Mouse (Mus musculus): Measurements from ENCODE around the gene Mrps18a. TPM values are rescaled to one million over a fixed set of nuclear protein-coding genes. Genes with fewer than 3 reads are reported as not detected.

Gene Mrps18a
- total RNA-seq, 2 experiments from 2014 or later: 131 to 140 TPM

DNA sequence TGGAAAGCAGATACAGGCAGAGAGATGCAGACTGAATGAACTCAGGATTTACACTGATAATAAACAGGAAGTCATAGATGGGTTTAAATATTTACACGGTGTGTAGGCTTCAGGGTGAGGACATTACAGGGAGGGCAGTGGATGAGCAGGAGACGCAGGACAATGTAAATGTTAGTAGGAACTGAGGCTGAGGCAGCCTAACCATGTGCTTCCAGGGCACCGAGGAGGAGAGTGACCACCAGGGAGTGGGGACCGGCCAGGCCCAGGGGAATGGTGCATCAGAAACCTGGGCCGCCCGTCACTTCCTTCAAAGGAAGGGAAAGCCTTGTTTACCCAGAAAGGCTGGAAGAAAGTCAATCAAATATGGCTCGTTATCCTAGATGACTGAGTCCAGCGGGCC is 12.3 kb upstream of the Mrps18a start:
- intact Hi-C loops (cut with DNase I): no loop called here
- DNase-seq: no peak

DNA sequence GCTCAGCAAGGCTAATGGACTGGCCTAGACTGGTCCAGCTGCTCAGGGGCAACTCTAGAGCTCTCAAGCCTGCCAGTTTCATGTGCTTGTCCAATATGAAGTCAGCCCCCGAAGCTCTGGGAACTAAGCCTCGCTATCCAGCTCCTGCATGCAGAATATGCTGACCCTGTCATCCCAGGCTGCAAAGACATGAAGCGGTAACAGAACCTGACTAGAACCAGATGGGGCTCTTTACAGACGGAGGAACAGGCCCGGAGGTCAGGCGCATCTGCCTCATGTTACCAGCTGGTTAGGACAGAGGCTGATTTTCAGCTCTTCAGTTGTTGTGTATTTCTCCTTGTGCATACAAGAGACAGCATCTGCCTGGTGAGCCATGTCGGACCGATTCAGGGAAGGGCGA is 8.9 kb upstream of the Mrps18a start:
- no peak for DNase-seq
- intact Hi-C loops (cut with DNase I): no loop called here

DNA sequence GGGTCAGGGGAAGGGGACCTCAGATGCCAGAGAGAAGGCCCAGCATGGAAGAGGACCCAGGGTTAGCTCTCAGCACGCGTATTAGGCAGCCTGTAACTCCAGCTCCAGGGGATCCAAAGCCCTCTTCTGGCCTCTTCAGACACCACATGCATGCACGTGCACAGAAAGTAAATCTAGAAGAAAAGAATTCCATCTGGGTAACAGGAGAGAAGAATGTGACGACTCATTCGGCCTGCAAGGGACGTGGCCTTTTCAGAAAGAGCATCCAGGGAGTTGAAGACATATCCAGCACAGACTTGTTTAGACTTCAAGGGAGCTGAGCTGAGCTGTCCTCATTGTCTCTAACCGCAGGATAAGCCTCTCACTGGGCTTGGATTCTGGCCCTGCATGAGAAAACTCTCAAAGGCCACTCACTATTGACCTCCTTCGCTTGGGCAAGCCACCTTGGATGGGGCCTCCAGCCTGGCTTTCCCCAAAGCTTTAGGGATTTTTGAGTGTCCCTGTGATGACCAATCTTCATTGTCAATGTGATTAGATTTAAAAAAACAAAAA is 8.1 kb upstream of the Mrps18a start:
- no peak for DNase-seq
- intact Hi-C loops (cut with DNase I): no loop called here

DNA sequence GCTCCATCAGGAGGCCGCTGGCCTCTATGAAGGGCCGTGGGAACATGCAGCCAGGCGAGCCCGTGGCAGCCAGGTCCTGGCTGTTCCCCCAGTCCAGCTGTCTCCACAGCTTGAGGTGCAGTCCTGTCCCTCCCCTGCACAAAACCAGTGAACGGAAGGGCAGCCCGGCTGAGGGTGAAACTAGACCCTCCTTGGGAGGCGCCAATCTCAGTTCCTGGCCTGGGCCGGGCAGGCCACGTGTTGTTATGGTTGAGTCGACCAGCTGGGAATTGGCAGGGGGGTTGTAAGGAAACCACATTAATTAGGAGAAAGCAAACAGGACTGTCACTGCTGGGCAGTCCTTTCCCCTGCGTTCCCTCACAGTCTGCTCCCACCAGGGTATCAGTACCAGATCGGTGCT is 6.3 kb upstream of the Mrps18a start:
- intact Hi-C loops (cut with DNase I): no loop called here
- DNase-seq: peak; percentile 58 to 60

DNA sequence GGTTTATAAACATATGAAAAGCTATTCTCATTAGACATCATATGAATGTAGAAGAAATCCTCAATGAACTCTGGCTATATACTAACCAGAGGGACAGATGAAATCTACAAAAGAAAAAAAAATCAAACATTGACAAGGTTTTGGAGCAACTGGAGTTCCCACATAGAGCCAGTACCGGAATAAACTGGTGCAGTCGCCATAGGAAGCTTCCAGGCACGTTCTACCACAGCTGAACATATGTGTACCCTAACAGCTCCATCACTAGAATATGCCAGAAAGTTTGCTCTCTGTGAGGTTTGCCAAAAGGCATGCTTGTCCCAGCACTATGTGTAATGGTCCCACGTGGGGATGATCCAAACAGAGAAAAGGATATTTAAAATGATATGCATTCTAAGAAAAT is 2.5 kb upstream of the Mrps18a start:
- DNase-seq: no peak
- intact Hi-C loops (cut with DNase I): no loop called here

DNA sequence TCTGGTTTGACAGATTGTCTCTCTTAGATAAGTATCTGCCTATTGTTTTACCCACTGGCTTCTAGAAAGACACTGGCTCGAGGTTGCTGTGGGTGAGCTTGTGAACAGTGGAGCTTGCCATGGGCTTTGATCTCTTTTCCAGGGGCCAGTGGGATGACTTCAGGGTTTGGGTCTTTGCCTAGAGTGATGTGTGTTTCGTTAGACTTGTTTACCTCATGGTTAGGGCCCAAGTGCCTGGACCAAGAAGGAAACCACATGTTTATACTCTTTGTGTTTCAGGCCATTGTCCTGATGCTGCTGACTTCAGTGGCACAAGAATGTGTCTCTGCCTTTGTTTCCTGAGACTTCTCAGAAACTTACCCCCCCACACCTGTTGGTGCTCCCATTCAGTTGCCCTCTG is 4.7 kb downstream of the Mrps18a start:
- intact Hi-C loops (cut with DNase I): no loop called here
- DNase-seq: peak in 1 of 2 experiments; percentile 5

DNA sequence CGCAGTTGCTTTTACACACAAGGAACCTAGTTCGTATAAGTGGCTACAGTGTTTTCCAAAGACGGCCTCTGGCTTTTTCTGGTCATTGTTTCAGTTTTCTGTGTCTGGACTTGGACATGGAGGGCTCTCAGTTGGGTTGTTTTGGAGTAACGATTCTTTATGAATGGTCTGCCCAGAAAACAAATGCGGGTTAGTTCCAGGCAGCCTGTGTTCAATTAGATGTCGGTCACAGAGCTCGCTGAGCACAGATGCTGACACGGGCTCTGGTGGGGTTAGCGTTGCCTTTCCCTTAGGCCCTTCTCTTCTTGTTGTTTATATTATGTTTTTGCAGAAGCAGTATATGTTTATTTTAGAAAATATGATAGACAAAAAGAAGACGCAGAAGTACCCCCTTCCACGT is 5.4 kb downstream of the Mrps18a start:
- intact Hi-C loops (cut with DNase I): no loop called here
- DNase-seq: no peak

DNA sequence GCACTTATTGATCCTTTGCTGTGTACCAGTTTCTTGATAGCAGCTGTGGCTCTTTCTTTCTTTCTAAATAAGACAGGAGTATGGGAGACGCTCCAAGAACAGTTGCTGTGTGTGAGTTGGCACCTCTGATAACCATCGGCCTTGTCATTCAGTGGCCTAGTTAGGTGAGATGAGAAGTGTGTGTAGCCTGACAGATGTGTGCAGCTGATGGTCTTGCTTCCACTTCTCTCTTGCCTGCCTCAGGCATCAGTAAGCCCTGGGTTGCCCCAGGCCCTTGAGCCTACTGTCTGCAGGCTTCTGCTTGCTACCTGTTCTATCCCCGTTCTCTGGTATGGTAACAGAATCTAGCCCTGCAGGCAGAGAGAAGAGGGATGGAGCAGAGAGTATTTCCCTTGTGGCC is 6.1 kb downstream of the Mrps18a start:
- DNase-seq: peak in 1 of 2 experiments; percentile 2
- intact Hi-C loops (cut with DNase I): no loop called here

DNA sequence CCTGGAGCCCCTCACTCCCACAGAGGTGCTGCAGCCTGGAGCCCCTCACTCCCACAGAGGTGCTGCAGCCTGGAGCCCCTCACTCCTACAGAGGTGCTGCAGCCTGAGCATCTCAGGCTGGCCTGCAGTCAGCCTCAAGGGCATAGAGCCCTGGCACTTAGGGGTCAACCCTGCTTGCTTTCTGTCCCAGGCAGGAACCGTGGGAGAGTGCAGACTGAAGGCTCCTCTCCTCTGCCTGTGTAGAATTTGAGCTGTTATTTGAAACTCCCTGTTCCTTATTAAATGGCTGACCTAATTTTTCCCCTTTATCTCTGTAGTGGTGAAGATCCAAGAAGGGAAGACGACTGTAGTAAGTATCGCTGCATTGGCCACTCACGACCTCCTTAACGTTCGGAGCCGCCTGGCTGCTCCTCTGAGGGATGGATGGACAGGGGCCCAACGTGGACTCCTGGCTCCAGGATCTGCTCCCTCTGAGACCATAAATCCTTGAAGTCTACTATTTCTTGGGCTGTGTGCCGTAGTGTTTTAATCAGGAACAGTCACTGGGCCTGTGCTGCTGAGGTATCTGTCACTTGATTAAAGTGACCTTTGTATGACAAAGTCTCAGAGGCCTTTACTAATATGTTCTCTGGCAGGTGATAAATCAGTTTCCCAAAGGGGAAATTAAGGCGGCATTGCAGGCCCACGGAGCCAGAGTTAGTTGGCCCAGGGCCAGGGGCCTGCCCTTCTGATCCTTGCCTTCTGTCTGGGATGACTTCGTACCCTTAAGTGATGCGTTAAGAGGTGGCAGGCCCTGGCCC is 7.0 kb downstream of the Mrps18a start:
- peak in 1 of 2 experiments; percentile 21 for DNase-seq
- intact Hi-C loops (cut with DNase I): no loop called here

DNA sequence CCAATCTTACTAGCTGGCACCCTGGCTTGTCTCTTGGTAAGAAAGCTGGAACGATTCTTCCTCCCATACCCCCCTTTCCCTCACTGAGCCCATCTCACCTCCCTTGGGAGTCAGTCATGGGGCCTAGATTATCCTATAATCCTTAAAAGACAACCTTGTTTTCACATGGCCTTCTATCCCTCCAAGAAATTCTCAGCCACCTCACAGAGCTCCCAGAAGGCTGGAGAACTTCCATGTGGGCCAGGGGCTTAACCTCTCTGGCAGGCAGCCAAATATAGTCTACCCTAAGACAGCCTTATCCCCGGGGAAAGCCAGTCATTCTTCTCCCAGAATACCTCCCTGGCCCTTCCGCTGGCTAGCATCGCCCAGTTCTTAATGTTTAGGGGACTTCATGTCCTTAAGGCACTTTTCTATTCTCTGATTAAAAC is 7.7 kb downstream of the Mrps18a start:
- intact Hi-C loops (cut with DNase I): no loop called here
- DNase-seq: peak in 1 of 2 experiments; percentile 4

DNA sequence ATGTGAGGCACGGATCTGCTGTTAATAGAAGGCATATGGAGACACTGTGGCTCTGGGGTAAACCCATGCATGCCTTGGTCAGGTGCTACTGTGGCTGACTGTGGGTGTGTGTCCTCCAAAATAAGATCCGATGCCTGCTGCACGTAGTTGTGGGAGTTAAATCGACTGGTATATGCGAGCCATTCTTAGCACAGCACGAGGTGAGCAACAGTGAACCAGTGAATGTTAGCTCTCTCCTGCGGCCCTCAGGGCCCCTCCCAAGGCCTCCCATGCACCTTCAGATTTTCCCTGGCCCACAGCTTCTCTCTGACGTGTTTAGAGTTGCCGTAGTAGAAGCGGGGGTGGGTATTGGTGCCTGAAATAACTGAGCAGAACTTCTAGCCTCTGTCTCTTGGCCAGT is 8.9 kb downstream of the Mrps18a start:
- intact Hi-C loops (cut with DNase I): no loop called here
- DNase-seq: no peak

DNA sequence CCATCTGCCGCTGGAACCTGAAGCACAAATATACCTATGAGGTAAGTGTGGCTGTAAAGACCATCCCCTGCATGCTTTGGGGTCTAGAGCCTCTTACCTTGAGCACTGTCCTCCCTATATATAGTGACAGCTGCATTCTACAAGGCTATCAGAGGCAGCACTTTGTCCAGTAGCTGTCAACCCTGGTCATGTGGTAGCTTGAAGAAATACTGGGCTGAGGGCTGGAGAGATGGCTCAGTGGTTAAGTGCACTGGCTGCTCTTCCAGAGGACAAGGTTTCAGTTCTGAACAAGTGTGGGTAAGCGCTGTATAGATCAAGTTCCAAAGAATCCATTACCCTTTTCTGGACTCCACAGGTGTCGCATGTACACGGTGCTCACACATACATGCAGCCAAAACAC is 12.0 kb downstream of the Mrps18a start:
- intact Hi-C loops (cut with DNase I): no loop called here
- DNase-seq: no peak

DNA sequence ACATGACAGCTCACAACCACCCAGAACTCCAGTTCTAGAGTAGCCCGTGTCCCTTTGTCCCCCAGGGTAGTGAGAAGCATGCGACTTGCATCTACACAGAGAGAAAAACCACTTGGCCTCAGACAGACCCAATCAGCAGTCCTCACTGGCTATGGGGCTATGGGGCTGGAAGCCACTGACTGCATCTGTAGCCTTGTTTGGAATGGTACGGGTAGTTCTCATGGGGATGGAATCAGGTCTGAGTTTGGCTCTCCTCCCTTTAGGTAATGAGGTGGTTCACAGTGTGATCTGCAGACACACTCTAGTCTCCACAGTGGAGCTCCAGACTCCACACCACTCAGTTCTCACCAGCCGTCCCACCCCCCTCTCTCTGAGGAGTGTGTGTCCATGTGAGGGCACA is 12.5 kb downstream of the Mrps18a start:
- no peak for DNase-seq
- intact Hi-C loops (cut with DNase I): no loop called here

DNA sequence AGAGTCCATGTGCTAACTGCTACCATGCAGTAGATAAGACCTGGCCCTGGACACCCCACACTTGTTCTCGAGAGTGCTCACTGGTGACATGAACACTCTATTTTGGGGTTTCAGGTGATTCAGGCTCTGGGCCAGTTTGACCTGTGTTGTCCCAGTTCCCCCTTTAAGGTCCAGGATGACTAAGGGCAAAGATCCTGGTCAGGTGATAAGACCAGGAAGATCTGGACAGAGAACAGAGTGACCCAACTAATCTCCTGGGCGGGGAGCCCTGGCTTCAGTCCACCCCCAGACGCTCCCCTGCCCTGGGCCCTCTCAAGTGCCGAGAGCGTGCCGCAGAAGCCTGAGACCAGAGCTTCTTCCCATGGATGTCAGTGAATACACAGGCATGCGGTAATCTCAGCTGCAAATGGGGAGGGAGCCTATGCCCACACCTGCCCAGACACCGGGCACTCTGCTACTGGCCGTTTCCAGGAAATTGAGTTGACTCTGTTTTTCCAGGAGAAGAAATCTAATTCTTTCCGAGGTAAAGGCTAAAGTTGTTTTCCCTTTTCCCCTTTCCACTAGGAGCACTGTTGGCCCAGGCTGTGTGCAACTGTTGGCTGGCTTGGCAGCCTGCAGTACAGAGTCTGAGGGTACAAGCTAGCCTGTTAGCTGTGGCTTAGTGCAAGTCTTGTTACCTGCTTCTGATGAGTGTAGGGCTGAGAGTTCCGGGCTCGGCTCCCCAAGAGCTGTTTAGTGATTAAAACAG is 13.3 kb downstream of the Mrps18a start:
- DNase-seq: peak; percentile 40 to 58
- intact Hi-C loops (cut with DNase I): no loop called here

DNA sequence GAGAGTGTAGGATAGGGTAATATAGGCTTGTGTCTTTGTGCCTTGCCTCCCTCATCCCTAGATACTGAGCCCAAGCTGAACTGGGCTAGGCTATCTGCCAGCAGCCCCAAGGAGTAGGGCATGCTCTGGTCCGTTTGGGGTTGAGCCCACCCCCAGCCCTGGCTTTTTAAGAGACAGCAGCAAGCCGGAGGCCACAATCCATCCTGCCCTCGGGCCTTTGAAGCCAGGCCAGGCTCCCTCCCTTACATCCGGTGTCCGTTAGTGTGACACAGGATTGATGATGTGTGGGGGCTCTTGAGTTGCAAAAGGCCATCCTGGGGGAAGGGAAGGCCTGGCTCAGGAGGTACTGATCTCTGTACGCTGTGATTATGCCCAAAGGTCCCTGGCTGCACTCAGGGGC is 15.8 kb downstream of the Mrps18a start:
- intact Hi-C loops (cut with DNase I): no loop called here
- DNase-seq: no peak

DNA sequence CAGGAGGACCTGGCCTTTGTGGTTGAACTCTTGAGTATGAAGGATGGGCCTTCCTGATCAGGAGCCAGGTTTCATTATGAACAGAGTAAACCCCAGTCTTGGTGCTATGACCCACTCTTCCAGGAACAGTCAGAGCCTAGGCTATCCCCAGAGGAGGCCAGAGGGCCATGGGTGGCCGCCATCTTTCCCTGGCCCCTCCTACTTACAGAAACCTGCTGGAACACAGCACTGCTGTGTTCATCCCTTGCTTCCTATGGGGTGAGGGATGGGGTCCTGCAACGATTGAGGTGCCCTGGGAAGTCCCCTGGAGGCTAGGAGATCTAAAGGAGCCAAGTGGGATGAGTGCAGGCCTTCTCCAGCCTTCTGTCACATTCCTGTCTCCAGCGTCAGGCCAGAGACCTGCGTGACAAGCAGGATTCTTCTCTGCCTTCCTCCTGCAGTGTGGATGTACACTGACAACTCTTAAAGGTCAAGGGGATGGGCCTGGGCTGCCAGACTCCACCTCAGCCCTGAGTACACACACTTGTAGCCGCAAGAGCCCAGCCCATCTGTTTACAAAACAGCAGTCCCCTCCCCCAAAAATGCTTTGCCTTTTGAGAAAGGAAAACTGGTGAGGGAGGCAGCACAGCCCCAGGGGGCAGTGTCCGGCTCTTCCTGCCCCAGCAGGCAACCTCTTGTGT is 17.2 kb downstream of the Mrps18a start:
- no peak for DNase-seq
- intact Hi-C loops (cut with DNase I): no loop called here

DNA sequence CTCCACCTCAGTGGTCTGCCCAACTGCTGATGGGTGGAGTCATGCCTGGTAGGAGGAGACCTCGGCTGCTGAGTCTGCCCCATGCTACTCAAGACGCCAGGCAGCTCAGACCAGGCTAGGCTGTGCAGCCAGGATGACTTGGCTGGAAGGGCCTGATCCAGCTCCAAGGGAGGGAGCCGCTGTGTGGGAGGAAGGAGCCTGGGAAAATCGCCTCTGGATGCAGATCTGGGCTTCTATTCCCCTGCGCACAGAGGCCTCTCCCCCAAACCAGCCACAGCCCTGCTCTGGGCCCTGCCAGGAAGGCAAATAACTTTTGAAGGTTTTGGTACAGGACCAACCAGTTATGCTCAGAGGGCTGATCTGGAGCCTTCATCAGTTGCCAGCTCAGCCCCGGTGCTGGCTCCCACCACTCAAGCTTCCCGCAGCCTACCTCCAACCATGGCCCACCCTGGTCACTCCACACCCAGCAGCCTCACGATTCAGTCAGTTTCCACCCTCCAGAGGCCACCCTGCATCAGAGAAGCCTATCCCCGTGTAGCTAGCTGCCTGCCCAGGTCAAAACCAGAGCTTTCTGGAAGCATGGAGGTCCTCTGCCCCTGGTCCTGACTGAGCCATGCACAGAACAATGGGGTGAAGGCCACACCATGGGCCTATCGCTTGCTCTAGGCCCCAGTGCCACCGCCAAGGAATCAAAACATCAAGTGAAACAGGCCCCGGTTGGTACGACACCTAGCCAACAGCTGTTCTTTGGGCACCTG is 19.1 kb downstream of the Mrps18a start:
- DNase-seq: peak; percentile 62 to 68
- intact Hi-C loops (cut with DNase I): loop anchor here (5.0 kb wide), 1 partner anchor 283 kb away; no protein-coding TSS in a partner anchor

DNA sequence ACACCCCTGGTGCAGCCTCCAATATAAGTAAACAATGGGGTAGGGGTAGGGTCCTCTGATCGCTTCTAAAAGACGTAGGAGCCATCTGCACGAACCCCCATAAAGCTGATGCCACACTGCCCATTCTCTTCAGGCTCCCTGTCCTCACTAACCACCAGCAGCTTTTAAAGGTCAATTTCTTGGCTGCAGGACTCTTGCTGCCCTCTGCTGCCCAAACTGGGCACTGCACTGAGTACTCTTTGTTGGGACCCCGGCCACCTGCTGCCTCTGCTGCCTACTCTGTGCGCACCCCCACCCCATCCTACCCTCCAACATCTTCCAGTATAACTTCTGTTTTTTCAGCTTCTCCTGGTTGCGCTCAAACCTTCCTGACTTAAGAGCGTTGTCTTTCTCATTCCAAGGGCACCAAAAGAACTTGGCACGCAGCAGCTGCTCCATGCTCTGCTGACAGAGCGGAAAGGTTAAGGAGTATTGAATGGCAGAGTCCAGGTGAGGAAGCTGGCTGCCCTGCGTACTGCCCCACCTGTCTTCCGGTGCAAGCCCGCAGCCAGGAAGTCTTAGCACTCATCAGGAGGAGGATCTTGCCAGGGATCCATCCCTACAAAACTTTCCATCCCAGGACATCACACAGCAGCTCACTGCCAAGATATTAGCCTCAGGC is 21.4 kb downstream of the Mrps18a start:
- intact Hi-C loops (cut with DNase I): loop anchor here (1.0 to 5.0 kb wide), 3 partner anchors 91 to 401 kb away; no protein-coding TSS in a partner anchor
- peak; percentile 81 to 90 for DNase-seq

DNA sequence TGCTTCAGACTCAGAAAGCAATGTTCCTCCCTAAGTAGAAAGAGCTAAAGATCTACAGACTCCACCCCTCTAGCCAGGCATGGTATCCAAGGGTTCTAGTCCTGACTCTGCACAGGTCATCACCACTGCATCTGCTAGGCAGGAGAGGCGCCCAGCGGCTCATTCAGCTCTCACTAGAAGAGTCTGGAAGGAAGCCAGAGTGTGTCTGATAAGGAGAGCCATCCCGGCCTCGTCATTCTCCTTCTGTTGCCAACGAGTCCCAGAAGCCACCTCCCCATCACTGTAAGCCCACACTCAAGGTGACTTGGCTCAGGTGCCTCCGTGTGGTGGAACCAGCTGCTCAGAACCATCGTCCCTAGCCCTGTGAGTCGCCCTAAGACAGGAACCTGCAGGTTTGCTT is 22.1 kb downstream of the Mrps18a start:
- intact Hi-C loops (cut with DNase I): loop anchor here (1.0 to 5.0 kb wide), 3 partner anchors 92 to 402 kb away; no protein-coding TSS in a partner anchor
- DNase-seq: no peak
